Mouse (Mus musculus) heart, adult 11 months (tissue): ENCODE measurements around the gene Pimreg.
A peak's percentile ranks its signal among the peaks of the same experiment; 100 is the strongest.

ENCODE experiments used
- DNase-seq: peaks from one replicate; pipeline ENCODE4 v3.0.0; 2022

Pimreg gene

GRCm38 (mm10) chr11:72032091-72032490 lies 9.7 kb upstream of the Pimreg start:
- no peak for DNase-seq

DNA sequence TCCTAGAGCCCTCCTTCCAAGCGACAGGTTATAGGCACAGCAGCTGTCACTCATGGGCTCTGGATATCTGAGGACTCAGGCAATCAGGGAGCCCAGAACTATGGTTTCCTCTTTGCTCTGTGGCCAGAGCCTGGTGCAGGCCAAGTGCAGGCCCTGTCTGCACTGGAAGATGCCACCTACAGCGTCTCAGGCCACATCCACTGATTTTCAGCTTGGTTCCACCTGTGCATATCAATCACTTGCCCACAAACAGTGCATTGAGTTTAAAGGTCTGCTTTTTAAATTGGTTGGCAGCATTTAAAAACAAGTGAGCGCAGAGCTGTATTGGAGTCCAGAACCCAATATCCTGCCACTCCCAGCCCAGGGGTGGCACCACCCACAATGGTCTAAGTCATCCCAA lies 9.2 kb upstream of the Pimreg start:
- no peak for DNase-seq

- no peak for DNase-seq
Observed at GRCm38 (mm10) chr11:72037409-72037808, 4.4 kb upstream of the Pimreg start, which contains the start of gene Aipl1. Gene Aipl1 (minus strand): TSS chr11:72037509.

DNA sequence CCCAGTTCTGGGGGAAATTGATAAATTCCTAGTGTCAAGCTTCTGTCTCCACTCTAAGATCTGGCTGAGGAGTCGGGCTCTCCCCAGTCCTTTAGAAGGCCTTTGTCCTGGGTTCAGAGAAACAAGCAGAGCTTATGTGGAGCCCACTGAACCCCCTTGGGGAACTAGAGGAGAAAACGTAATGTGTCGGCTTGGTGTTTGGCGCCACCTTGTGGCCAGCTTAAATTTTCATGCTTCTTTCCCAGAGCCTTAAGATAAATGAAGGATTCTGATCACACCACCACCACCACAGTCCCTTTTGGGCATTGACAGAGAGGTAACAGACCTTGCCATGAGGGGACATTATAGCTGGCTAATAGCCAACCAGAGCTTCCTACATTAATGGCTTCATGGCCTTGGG lies 3.8 kb upstream of the Pimreg start:
- no peak for DNase-seq

DNA sequence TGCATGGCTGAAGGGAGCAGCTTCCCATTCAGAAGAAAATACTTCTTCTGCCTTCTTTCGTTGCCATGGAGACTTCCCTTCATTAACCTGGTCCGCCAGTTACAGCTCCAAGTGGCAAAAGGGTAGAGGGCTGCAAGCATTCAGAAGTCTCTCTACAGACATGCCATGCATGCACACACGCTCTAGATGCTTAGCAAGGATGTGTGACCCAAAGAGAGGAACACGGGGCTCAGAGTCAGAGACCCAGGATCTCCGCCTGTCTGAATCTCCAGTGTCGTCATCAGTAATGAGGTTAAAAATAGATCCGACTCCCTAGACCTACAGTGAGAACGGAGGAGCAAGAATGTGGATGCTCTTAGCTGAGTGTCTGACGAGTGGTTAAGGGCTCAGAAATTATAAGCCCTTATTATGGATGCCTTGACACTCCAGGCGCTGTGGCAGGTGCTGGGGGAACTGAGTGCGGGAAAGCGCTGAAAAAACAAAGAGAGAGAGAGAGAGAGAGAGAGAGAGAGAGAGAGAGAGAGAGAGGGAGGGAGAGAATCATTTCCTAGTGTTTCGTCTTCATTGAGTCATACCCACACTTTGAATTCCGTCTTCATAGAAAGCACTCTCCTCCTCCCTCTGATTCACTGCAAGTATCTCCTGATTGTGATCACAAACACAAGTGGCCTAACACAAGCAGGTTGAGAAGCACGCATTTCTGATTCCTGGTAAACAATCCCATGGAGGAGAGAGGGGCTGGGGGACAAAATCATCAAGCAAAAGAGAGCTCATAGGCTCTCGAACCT lies 2.0 kb upstream of the Pimreg start:
- no peak for DNase-seq

- DNase-seq: no peak
Observed at GRCm38 (mm10) chr11:72041290-72041767, 503 bp upstream of the Pimreg start.

- DNase-seq: no peak
Observed at GRCm38 (mm10) chr11:72042631-72043030, 799 bp downstream of the Pimreg start.

DNA sequence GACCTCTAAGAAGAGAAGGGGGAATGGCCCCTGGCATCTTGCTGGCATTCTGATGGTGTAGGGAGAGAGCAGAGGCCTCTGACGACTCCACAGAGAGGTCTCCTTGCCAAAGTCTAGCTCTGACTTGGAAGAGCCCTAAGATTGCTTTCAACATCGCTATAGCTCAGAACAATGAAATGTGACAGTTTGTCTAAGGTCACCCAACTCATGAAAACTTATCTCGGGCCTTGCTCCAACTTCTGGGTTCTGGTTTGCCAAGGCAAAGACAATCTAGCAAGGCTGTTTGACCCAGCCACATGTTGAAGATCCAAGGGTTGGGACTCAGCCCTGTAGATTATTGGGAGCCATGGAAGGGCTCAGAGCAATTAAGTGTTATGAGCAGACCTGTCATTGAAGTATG lies 2.4 kb downstream of the Pimreg start:
- DNase-seq: no peak

DNA sequence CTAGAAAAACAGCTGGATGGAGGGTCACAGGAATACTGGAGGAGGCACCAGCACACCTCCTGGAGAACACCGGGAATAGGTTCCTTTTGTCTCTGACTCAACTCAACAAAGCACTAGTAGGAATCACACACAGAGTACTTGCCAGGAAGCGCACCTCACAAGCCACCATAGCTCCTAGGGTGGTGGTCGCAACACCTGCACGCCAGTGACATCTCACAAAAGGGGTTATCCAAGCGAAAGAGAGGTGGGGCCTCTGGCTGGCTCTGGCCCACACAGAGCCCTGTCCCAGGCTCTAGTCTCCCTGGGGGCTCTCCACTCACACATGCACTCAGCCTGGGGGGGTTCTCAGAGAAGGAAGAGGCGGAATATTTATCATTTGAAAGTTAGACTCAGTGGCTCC lies 6.9 kb downstream of the Pimreg start:
- DNase-seq: no peak

GRCm38 (mm10) chr11:72049171-72049759 lies 7.4 kb downstream of the Pimreg start:
- DNase-seq: no peak

- no peak for DNase-seq
Observed at GRCm38 (mm10) chr11:72050168-72050894, 8.5 kb downstream of the Pimreg start.

DNA sequence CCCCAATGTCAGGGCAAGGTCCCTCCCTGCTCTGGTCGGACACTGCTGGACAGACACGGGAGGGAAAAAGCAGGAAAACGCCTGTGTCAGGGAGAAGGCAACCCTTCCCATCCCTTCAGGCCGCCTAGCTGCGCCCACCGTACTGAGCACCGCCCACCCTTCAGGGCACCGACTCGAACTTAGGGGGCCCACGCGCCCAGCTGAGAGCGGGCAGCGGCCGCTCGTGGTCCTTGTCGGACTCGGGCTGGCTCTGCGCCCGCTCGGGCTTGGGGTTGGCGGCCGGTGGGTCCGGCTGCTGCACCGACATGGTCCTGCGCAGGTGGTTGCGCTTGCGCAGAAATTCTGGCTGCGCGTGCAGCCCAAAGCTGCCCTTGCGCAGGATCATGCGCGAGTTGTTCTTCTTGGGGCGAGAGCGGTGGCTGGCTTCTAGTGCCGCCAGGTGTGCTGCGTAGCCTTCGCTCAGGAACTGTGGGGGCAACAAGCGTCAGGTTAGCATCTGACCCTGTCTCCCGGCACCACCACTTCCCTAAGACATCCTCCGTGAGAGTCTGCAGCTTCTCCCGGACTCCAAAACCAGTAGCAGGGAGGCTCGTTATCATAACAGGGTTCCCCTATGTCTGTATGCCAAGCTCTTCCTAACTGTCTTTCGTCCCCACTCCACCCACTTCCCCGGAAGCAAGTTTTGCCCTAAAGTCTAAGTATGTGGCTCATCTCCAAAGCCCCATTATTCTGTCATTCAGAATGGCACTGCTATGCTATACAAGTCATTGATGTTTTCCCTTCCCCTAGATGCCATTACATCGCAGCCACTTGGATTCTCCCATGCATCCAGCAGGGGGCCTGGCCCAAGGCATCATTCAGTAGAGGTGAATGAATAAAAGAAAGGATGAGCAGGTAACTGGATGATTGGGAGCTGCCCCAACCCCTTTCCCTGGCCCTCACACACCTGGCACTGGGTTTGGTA lies 9.3 kb downstream of the Pimreg start:
- DNase-seq: no peak

GRCm38 (mm10) chr11:72052221-72052620 lies 10.4 kb downstream of the Pimreg start:
- no peak for DNase-seq

- DNase-seq: no peak
Observed at GRCm38 (mm10) chr11:72052636-72053035, 10.8 kb downstream of the Pimreg start.

- no peak for DNase-seq
Observed at GRCm38 (mm10) chr11:72055176-72055575, 13.3 kb downstream of the Pimreg start.

GRCm38 (mm10) chr11:72057166-72057565 lies 15.3 kb downstream of the Pimreg start:
- DNase-seq: no peak

DNA sequence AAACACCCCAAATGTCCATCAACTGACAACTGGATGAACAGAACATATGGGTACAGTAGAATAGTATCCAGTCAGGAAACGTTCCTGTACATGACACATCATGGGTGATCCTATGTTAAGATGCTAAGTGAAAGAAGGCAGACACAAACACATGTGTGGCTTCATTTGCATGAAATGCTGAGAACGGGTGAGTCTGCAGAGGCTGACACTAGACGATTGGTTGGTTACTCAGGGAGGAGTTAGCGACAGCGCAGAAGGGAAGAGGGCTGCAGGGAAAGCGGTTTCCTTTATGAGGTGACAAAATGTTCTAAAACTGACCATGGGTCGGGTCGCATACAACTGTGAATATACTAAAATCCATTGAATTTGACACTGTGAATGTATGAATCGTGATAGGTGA lies 18.6 kb downstream of the Pimreg start:
- DNase-seq: no peak

DNA sequence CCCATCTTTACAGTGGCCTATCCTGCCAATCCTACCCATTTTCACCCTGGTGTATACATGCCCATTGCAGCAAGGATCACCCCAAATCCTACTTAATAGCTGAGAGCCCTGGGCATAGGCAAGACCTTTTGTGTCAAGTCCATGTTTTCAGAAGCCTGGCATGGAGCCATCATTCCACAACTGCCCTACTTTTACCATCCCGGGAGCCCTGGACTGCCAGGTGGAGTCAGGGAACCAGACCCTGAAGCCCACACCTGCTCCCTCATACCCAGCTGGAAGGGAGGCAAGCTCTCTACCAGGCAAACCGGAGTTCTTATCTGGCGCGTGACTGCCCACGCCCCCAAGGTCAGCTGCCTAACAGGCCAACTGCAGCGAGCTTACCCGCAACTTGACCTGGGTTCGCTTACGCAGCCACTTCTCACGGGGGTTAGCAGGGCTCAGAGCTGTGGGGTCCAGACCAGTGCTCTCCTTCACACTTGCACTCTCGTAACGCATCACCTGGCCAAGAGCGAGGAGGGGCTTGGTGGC lies 19.3 kb downstream of the Pimreg start:
- no peak for DNase-seq

- no peak for DNase-seq
Observed at GRCm38 (mm10) chr11:72064414-72064813, 22.6 kb downstream of the Pimreg start.

DNA sequence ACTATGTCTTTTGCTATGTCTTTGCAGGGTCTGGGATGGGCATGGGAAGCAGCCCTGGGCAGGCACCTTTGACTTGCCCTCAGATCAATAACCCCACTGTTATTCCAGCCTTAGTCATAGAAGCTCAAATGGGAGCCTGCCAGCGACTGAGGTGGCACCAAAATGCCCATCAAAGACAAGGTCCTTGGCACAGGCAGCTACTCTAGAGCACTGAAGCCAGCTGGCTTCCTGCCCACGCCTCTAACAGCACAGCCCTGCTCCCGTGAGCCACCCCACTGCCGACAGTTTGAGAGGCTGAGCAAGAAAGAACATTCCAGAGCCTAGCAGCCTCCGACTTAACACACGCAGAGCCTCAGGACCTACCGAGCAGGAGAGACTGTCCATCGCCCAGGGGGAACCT lies 23.3 kb downstream of the Pimreg start:
- peak; percentile 97 for DNase-seq

DNA sequence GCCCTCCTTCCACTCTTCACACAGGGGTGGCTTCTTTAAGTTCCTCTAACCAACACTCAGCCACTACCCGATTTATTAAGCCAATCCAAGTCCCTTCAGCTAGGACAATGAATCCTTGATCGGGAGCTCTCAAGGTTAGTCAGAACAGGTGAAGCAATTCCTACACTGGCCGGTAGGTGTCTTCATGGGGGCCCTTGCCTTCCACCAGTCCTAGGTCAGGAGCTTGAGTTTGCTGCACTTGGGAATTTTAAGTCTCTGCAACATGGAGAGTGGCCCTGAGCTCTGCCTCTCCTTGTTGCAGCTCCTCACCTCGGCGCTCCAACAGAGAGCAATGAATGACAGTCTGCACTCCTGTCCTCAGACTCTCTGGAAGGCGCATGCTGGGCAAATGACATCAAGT lies 24.5 kb downstream of the Pimreg start:
- DNase-seq: no peak

DNA sequence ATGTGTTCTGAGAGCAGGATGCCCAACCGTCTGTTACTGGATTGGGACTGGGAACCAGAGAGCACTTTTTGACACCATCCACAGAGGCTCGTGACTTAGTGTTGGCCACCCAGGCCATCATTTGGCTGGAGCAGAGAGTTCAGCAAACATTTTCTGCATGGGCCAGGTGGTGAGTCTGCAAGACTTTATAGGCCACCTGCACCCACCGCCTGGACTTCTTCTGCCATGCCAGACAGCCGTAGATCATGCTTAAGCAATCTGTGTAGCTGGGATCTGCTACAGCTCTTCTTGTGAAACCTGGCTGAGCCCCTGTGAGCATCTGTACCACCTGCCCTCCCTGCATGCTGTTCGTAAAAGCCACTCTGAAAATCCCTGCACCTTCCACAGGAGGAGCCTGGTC lies 25.5 kb downstream of the Pimreg start:
- no peak for DNase-seq
